Mouse (Mus musculus): Measurements from ENCODE around the gene Prom1. TPM values are rescaled to one million over a fixed set of nuclear protein-coding genes. Genes with fewer than 3 reads are reported as not detected.

Gene Prom1
- total RNA-seq, 2 experiments from 2014 or later, result 7.5 to 11.6 TPM

- intact Hi-C loops (cut with DNase I), result no loop called here
These were observed 14.8 kb downstream of the Prom1 start for GRCm38 (mm10) chr5:44087034-44087433.

DNA sequence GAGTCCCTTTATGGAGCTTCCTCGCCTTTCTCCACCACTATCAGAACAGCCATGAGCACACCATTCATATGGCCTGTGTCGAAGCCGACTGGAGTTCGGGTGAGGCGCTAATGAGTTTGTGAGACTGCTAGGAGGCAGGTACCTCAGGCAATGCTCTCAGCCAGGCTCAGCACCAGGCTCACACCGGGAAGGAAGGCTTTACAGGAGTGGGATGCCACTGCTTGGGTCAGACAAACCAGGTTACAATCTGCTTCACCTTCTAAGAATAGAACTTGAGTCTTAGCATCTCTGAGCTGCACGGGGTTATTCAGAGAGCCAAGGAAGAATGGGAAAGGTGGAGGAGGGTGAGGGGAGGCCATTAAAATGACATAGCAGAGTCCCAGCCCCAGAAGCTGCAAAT lies 16.0 kb downstream of the Prom1 start:
- no peak for DNase-seq (ENCODE audit: low spot score)
- intact Hi-C loops (cut with DNase I), result no loop called here

More at GRCm38 (mm10) chr5:44087034-44087433, 14.8 kb downstream of the Prom1 start:
- DNase-seq (ENCODE audit: low spot score), result peak; percentile 11

- intact Hi-C loops (cut with DNase I), result no loop called here
- DNase-seq (ENCODE audit: low spot score), result no peak
These were observed 20.7 kb downstream of the Prom1 start for GRCm38 (mm10) chr5:44081108-44081507.

GRCm38 (mm10) chr5:44080276-44081054 lies 21.4 kb downstream of the Prom1 start:
- no peak for DNase-seq (ENCODE audit: low spot score)
- intact Hi-C loops (cut with DNase I), result no loop called here

DNA sequence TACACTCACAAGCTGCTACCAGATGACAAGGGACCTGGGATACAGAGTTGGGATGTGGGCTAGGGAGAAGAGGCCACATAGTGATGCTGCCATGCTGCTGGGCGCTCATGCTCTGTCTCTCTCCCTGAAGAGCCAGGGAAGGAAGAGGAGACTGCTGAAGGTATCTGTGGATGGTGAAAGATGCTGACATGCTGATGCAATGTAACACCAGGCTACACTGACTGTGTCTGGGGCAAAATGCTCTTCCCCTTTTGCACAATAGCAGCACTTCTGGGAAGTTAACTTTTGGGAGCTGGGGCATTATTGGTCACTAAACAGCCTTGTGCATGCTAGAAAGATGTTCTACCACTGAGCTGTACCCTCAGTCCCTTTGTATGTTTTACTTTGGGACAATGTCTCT lies 26.4 kb downstream of the Prom1 start:
- intact Hi-C loops (cut with DNase I), result no loop called here
- DNase-seq (ENCODE audit: low spot score), result no peak

DNA sequence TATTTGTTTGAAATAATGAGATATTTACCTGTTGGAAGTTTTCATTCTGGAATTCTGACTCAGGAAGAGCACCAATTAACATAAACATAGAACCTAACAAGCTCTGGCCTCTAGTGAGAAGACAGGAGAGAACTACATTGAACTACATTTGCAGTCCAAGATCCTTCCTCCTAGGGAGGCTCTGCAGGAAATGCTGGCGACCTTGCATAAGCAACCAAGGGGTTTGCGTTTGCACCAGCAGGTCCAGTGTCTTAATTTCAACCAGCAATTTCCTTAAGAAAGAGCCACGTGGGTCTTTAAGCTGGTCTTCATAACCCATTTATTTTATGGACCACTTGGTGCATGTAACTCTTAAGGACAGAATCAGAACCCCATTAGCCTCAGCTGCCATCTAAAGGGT lies 28.2 kb downstream of the Prom1 start:
- intact Hi-C loops (cut with DNase I), result no loop called here
- DNase-seq (ENCODE audit: low spot score), result no peak

DNA sequence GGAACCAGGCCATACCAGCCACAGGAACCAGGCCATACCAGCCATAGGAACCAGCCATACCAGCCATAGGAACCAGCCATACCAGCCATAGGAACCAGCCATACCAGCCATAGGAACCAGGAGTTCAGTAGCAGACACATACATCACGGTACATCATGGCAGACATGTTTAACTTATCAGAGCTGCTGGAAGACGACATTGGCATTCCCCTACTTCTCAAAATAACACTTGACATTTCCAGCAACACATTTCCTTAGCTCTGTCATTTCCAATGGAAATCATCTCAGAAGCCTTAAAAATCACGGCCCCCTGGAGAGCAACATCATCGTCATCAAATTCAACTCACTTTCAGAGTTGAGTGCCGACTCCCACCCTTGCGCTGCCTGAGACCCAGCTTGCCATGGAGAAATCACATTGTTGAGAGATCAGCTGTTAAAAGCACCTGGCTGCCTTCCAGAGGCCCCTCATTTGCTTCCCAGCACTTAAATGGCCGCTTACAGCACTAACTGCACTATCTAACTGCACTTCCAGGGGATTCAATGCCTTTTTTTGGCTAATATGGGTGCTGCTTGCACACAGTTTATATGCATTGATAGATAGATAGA lies 31.2 kb downstream of the Prom1 start:
- intact Hi-C loops (cut with DNase I), result no loop called here

GRCm38 (mm10) chr5:44058258-44058657 lies 43.6 kb downstream of the Prom1 start:
- DNase-seq (ENCODE audit: low spot score), result no peak
- intact Hi-C loops (cut with DNase I), result no loop called here

More for the DNA sequence above, 31.2 kb downstream of the Prom1 start:
- DNase-seq (ENCODE audit: low spot score), result no peak

DNA sequence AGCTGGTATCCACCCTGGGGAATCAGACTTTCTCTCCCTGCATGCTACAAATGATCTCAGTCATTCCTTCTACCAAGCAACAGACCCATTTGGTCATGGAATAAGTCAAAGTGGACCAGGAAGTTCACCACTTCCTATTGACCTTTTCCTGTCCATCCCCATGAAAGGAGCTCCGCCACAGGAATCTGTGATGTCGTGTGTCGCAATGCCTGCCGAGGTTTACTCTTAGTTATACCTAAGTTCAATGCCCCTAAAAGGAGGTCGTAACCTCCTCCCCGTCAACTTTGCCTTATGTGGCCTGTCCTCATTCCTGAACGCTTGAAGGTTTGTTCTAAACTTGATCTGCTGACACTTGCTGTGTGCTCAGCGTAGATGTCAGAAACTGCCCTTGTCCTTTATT lies 51.6 kb downstream of the Prom1 start:
- no peak for DNase-seq (ENCODE audit: low spot score)
- intact Hi-C loops (cut with DNase I), result no loop called here

GRCm38 (mm10) chr5:44049395-44049976 lies 52.3 kb downstream of the Prom1 start:
- intact Hi-C loops (cut with DNase I), result loop anchor here (2.0 to 5.0 kb wide), 2 partner anchors 53 to 128 kb away; partner anchors contain the start of gene Prom1
- DNase-seq (ENCODE audit: low spot score), result no peak

GRCm38 (mm10) chr5:44048568-44049363 lies 53.1 kb downstream of the Prom1 start:
- intact Hi-C loops (cut with DNase I), result loop anchor here (1.0 to 5.0 kb wide), 3 partner anchors 54 to 220 kb away; partner anchors contain the start of gene Prom1
- DNase-seq (ENCODE audit: low spot score), result no peak

- intact Hi-C loops (cut with DNase I), result no loop called here
- no peak for DNase-seq (ENCODE audit: low spot score)
These were observed 60.1 kb downstream of the Prom1 start for GRCm38 (mm10) chr5:44041725-44042124.

DNA sequence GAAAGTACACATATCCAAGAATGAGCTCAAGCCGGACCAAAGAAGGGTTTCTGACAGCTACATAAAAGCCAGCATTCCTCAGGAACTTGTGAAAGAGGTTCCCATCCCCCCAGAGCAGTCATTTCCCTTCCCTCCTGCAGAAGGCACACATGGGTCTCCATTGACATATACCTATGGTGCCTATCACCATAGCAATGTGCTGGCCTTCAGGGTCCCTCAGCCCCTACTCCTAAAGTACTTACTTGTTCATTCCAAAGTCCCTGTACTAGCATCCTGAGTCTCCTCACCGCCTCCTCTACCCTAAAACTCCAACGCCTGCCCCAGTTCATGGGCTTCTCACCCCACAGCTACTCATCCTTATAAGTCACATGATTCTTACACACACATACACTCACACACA lies 60.8 kb downstream of the Prom1 start:
- no peak for DNase-seq (ENCODE audit: low spot score)
- intact Hi-C loops (cut with DNase I), result no loop called here

GRCm38 (mm10) chr5:43998295-43998989 lies 103.4 kb downstream of the Prom1 start:
- DNase-seq (ENCODE audit: low spot score), result no peak
- intact Hi-C loops (cut with DNase I), result no loop called here

GRCm38 (mm10) chr5:43997626-43998025 lies 104.2 kb downstream of the Prom1 start:
- intact Hi-C loops (cut with DNase I), result no loop called here
- DNase-seq (ENCODE audit: low spot score), result no peak

DNA sequence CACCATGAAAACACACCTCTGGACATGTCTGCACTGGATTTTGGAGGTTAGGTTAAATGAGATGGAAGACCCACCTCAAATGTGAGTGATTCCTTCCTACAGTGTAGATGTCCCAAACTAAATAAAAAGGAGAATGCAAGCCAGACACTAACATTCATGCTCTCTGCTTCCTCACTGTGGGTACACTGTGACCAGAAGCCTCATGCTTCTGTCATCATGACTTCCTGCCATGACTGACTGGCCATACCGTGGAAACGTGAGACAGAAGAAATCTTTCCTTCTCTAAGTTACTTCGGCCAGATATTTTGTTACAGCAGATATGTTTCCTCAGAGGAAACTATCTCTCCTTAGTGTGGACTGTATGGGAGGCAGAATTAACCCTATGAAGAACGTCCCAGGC lies 105.7 kb downstream of the Prom1 start:
- DNase-seq (ENCODE audit: low spot score), result no peak
- intact Hi-C loops (cut with DNase I), result no loop called here

GRCm38 (mm10) chr5:43994981-43995380 lies 106.9 kb downstream of the Prom1 start:
- DNase-seq (ENCODE audit: low spot score), result no peak
- intact Hi-C loops (cut with DNase I), result no loop called here

DNA sequence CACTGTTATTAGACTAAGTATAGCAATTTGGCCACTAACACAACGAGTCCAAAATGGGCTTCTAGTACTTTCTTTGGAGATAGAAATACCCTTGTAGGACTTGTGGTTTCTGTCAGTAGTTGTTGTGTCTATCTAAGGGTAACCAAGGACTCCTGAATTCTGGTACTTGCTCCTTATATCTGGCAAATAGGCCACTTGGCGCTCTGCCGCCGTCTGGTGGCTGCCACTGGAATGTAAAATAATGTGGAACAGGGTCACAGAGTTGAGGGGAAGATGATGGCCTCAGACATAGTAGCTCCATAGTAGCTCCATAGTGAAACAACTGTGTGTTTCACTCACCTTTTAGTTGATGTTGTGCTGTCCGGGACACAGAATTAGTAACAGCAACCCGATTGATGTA lies 111.5 kb downstream of the Prom1 start:
- DNase-seq (ENCODE audit: low spot score), result no peak
- intact Hi-C loops (cut with DNase I), result loop anchor here (1.0 to 2.0 kb wide), 4 partner anchors 66 to 318 kb away; no protein-coding TSS in a partner anchor

GRCm38 (mm10) chr5:43989017-43989416 lies 112.8 kb downstream of the Prom1 start:
- no peak for DNase-seq (ENCODE audit: low spot score)
- intact Hi-C loops (cut with DNase I), result no loop called here

- intact Hi-C loops (cut with DNase I), result no loop called here
- DNase-seq (ENCODE audit: low spot score), result no peak
These were observed 115.6 kb downstream of the Prom1 start for GRCm38 (mm10) chr5:43986212-43986611.
